Mouse (Mus musculus): Measurements from ENCODE around the gene Rp9.

GRCm38 (mm10) chr9:22433221-22433620, 36.3 kb downstream of the Rp9 start:
- TF ChIP-seq CTCF (IDR thresholded peaks at IDR 0.05; ENCODE audit: borderline replicate concordance, control insufficient read depth, extremely low read depth, insufficient read depth, low read length, poor library complexity) (no peak), POLR2A (IDR thresholded peaks at IDR 0.05; ENCODE audit: control insufficient read depth, extremely low read depth, insufficient read depth, low read length, poor library complexity) (no peak)

Data from thymus, adult 2 months (tissue).